Mouse (Mus musculus): ENCODE data around the gene Lrp5. TPM values are rescaled to one million over a fixed set of nuclear protein-coding genes. Genes with fewer than 3 reads are reported as not detected.

Gene Lrp5
- polyA plus RNA-seq (2014; fragmentation: Nextera tagmentation; extraction: Ambion mirVana): 10.3 and 11.3 TPM in 2 replicates

GRCm38 (mm10) chr19:3686215-3686894 is at the start of gene Lrp5:
Lrp5 (minus strand) TSS chr19:3686564.
- Histone ChIP-seq H3K9ac (replicated peaks; ENCODE audit: low read depth, low read length) (peak within 1 kb of the TSS; percentile 98), H3K9me3 (ENCODE audit: control insufficient read depth, low read depth, low read length) (no peaks in the 10 kb centered on the region), H3K4me2 (replicated peaks; ENCODE audit: low read depth, low read length) (peak within 1 kb of the TSS; percentile 97), H3K27ac (ENCODE audit: low read length) (peak within 1 kb of the TSS; percentile 88), H3K27me3 (ENCODE audit: control insufficient read depth, insufficient read depth, low read length) (no peaks in the 10 kb centered on the region), H3K4me3 (ENCODE audit: low read depth, low read length) (peak within 1 kb of the TSS; percentile 97), H3K4me1 (ENCODE audit: control insufficient read depth, insufficient read depth, low read length) (peaks cover 48% of the 10 kb centered on the region), H3K36me3 (ENCODE audit: control insufficient read depth, insufficient read depth, low read length) (no peaks in the 10 kb centered on the region)
- peak; percentile 30; the same call in 1 of the 2 replicates for ATAC-seq (ENCODE audit: insufficient number of reproducible peaks, insufficient read depth, low FRiP score, low read depth)
- WGBS: under 1% methylated on average over 79 of the region's 83 CpGs

GRCm38 (mm10) chr19:3736001-3736400 is 49.6 kb upstream of the Lrp5 start:
- H3K4me1 ChIP-seq (ENCODE audit: control insufficient read depth, insufficient read depth, low read length): no peaks in the 10 kb centered on the region
- no peak overlapping the region for H3K27ac ChIP-seq (ENCODE audit: low read length)
- H3K27me3 ChIP-seq (ENCODE audit: control insufficient read depth, insufficient read depth, low read length): no peaks in the 10 kb centered on the region
- no peak for ATAC-seq (ENCODE audit: insufficient number of reproducible peaks, insufficient read depth, low FRiP score, low read depth)
- no peak overlapping the region for H3K4me3 ChIP-seq (ENCODE audit: low read depth, low read length)
- no peak overlapping the region for H3K9ac ChIP-seq (replicated peaks; ENCODE audit: low read depth, low read length)
- no peaks in the 10 kb centered on the region for H3K9me3 ChIP-seq (ENCODE audit: control insufficient read depth, low read depth, low read length)
- WGBS: 92% methylated on average over 3 of the region's 3 CpGs
- no peak overlapping the region for H3K4me2 ChIP-seq (replicated peaks; ENCODE audit: low read depth, low read length)
- no peaks in the 10 kb centered on the region for H3K36me3 ChIP-seq (ENCODE audit: control insufficient read depth, insufficient read depth, low read length)

- no peaks in the 10 kb centered on the region for H3K4me1 ChIP-seq (ENCODE audit: control insufficient read depth, insufficient read depth, low read length)
- ATAC-seq (ENCODE audit: insufficient number of reproducible peaks, insufficient read depth, low FRiP score, low read depth): no peak
- H3K4me2 ChIP-seq (replicated peaks; ENCODE audit: low read depth, low read length): no peak overlapping the region
- H3K9me3 ChIP-seq (ENCODE audit: control insufficient read depth, low read depth, low read length): no peaks in the 10 kb centered on the region
- no peaks in the 10 kb centered on the region for H3K36me3 ChIP-seq (ENCODE audit: control insufficient read depth, insufficient read depth, low read length)
- 73% methylated on average over 7 of the region's 7 CpGs for WGBS
- H3K9ac ChIP-seq (replicated peaks; ENCODE audit: low read depth, low read length): no peak overlapping the region
- H3K27me3 ChIP-seq (ENCODE audit: control insufficient read depth, insufficient read depth, low read length): no peaks in the 10 kb centered on the region
- H3K4me3 ChIP-seq (ENCODE audit: low read depth, low read length): no peak overlapping the region
- no peak overlapping the region for H3K27ac ChIP-seq (ENCODE audit: low read length)
Observed at GRCm38 (mm10) chr19:3730781-3731646, 44.6 kb upstream of the Lrp5 start.

- H3K4me1 ChIP-seq (ENCODE audit: control insufficient read depth, insufficient read depth, low read length): no peaks in the 10 kb centered on the region
Observed at GRCm38 (mm10) chr19:3728901-3729300, 42.5 kb upstream of the Lrp5 start.

GRCm38 (mm10) chr19:3724779-3725178 is 38.4 kb upstream of the Lrp5 start:
- H3K9ac ChIP-seq (replicated peaks; ENCODE audit: low read depth, low read length): no peak overlapping the region
- 0 out of 2 replicates have a peak, but pooled peaks cover 4% of the 10 kb centered on the region for H3K4me1 ChIP-seq (ENCODE audit: control insufficient read depth, insufficient read depth, low read length)
- no peak for ATAC-seq (ENCODE audit: insufficient number of reproducible peaks, insufficient read depth, low FRiP score, low read depth)
- 28% methylated on average over 1 of the region's 1 CpGs for WGBS
- H3K27me3 ChIP-seq (ENCODE audit: control insufficient read depth, insufficient read depth, low read length): no peaks in the 10 kb centered on the region
- no peak overlapping the region for H3K4me3 ChIP-seq (ENCODE audit: low read depth, low read length)
- no peak overlapping the region for H3K4me2 ChIP-seq (replicated peaks; ENCODE audit: low read depth, low read length)
- H3K36me3 ChIP-seq (ENCODE audit: control insufficient read depth, insufficient read depth, low read length): no peaks in the 10 kb centered on the region
- no peak overlapping the region for H3K27ac ChIP-seq (ENCODE audit: low read length)
- no peaks in the 10 kb centered on the region for H3K9me3 ChIP-seq (ENCODE audit: control insufficient read depth, low read depth, low read length)

More at GRCm38 (mm10) chr19:3728901-3729300, 42.5 kb upstream of the Lrp5 start:
- no peak for ATAC-seq (ENCODE audit: insufficient number of reproducible peaks, insufficient read depth, low FRiP score, low read depth)
- Histone ChIP-seq H3K4me3 (ENCODE audit: low read depth, low read length) (no peak overlapping the region), H3K36me3 (ENCODE audit: control insufficient read depth, insufficient read depth, low read length) (no peaks in the 10 kb centered on the region), H3K27me3 (ENCODE audit: control insufficient read depth, insufficient read depth, low read length) (no peaks in the 10 kb centered on the region), H3K9ac (replicated peaks; ENCODE audit: low read depth, low read length) (no peak overlapping the region), H3K4me2 (replicated peaks; ENCODE audit: low read depth, low read length) (no peak overlapping the region), H3K27ac (ENCODE audit: low read length) (no peak overlapping the region), H3K9me3 (ENCODE audit: control insufficient read depth, low read depth, low read length) (no peaks in the 10 kb centered on the region)
- 58% methylated on average over 2 of the region's 2 CpGs for whole genome bisulfite sequencing

- Histone ChIP-seq H3K4me1 (ENCODE audit: control insufficient read depth, insufficient read depth, low read length) (0 out of 2 replicates have a peak, but pooled peaks cover 4% of the 10 kb centered on the region), H3K9me3 (ENCODE audit: control insufficient read depth, low read depth, low read length) (no peaks in the 10 kb centered on the region), H3K4me3 (ENCODE audit: low read depth, low read length) (no peak overlapping the region), H3K27me3 (ENCODE audit: control insufficient read depth, insufficient read depth, low read length) (no peaks in the 10 kb centered on the region), H3K27ac (ENCODE audit: low read length) (no peak overlapping the region), H3K4me2 (replicated peaks; ENCODE audit: low read depth, low read length) (no peak overlapping the region), H3K9ac (replicated peaks; ENCODE audit: low read depth, low read length) (no peak overlapping the region), H3K36me3 (ENCODE audit: control insufficient read depth, insufficient read depth, low read length) (no peaks in the 10 kb centered on the region)
- no peak for ATAC-seq (ENCODE audit: insufficient number of reproducible peaks, insufficient read depth, low FRiP score, low read depth)
- 76% methylated on average over 4 of the region's 4 CpGs for WGBS
Observed at GRCm38 (mm10) chr19:3723904-3724303, 37.5 kb upstream of the Lrp5 start.

GRCm38 (mm10) chr19:3723170-3723569 is 36.8 kb upstream of the Lrp5 start:
- no peaks in the 10 kb centered on the region for H3K36me3 ChIP-seq (ENCODE audit: control insufficient read depth, insufficient read depth, low read length)
- ATAC-seq (ENCODE audit: insufficient number of reproducible peaks, insufficient read depth, low FRiP score, low read depth): no peak

GRCm38 (mm10) chr19:3719362-3719891 is 33.1 kb upstream of the Lrp5 start:
- peak overlapping the region; percentile 60 for H3K4me2 ChIP-seq (replicated peaks; ENCODE audit: low read depth, low read length)
- H3K36me3 ChIP-seq (ENCODE audit: control insufficient read depth, insufficient read depth, low read length): peaks cover 22% of the 10 kb centered on the region
- WGBS: 2% methylated on average over 27 of the region's 27 CpGs
- H3K27ac ChIP-seq (ENCODE audit: low read length): no peak overlapping the region
- peak; percentile 74 for ATAC-seq (ENCODE audit: insufficient number of reproducible peaks, insufficient read depth, low FRiP score, low read depth)
- no peaks in the 10 kb centered on the region for H3K9me3 ChIP-seq (ENCODE audit: control insufficient read depth, low read depth, low read length)
- no peaks in the 10 kb centered on the region for H3K27me3 ChIP-seq (ENCODE audit: control insufficient read depth, insufficient read depth, low read length)
- peak overlapping the region; percentile 38 for H3K4me3 ChIP-seq (ENCODE audit: low read depth, low read length)
- H3K4me1 ChIP-seq (ENCODE audit: control insufficient read depth, insufficient read depth, low read length): 0 out of 2 replicates have a peak, but pooled peaks cover 4% of the 10 kb centered on the region
- 0 out of 2 replicates have a peak overlapping the region, but pooled peaks have one; percentile 14 for H3K9ac ChIP-seq (replicated peaks; ENCODE audit: low read depth, low read length)

More at GRCm38 (mm10) chr19:3723170-3723569, 36.8 kb upstream of the Lrp5 start:
- H3K9ac ChIP-seq (replicated peaks; ENCODE audit: low read depth, low read length): no peak overlapping the region
- no peaks in the 10 kb centered on the region for H3K27me3 ChIP-seq (ENCODE audit: control insufficient read depth, insufficient read depth, low read length)
- WGBS: 91% methylated on average over 9 of the region's 9 CpGs
- H3K27ac ChIP-seq (ENCODE audit: low read length): no peak overlapping the region
- H3K9me3 ChIP-seq (ENCODE audit: control insufficient read depth, low read depth, low read length): no peaks in the 10 kb centered on the region
- H3K4me3 ChIP-seq (ENCODE audit: low read depth, low read length): no peak overlapping the region
- 0 out of 2 replicates have a peak, but pooled peaks cover 4% of the 10 kb centered on the region for H3K4me1 ChIP-seq (ENCODE audit: control insufficient read depth, insufficient read depth, low read length)
- no peak overlapping the region for H3K4me2 ChIP-seq (replicated peaks; ENCODE audit: low read depth, low read length)
